ENCODE assay signal across 9 mouse cellular contexts in the genomic region with DNA sequence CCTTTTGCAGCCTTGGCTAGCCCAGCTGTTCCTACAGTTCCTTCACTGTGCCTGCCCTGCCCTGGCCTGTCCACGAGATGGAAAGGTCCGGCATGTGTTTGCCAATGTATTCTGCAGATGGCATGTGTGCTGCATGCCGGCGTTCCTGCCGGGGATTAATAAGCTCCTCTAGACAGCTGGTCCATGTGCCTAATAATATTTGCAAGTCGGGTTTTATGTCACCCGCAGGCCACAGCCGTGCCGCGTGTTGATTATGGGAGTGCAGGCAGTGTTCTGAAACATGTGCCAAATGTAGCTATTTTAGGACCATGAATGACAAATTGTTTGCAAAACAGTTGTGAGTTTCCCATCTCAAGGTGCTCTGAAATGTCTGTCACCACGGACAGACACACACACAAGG.
DNase-seq lines count a peak whose midpoint lies in the region; ATAC-seq and TF ChIP-seq lines count a peak whose summit lies in the region.
"Had no signal": no experiment of that assay in that cellular context is flagged by ENCODE, and none has a peak within 500 bp of the region (broad histone marks: within the 10 kb centered on the region; RNA-seq: fewer than 3 reads in every experiment).

No protein-coding gene starts in this region.

- H3K36me3 ChIP-seq in forebrain, embryonic 16.5 days (ENCODE audit: control insufficient read depth, insufficient read depth) = peaks cover 7% of the 10 kb centered on the region
- H3K36me3 ChIP-seq in intestine, postnatal 0 days (ENCODE audit: control insufficient read depth, insufficient read depth) = peaks cover 3% of the 10 kb centered on the region; the same call in 1 of the 2 replicates
- H3K36me3 ChIP-seq in midbrain, embryonic 15.5 days (replicated peaks) = 0 out of 2 replicates have a peak, but pooled peaks cover 3% of the 10 kb centered on the region

- no peak overlapping the region for H3K4me3 ChIP-seq in forebrain, embryonic 16.5 days (replicated peaks; ENCODE audit: low read length)
- no peak overlapping the region for H3K4me3 ChIP-seq in intestine, postnatal 0 days (ENCODE audit: low read depth, low read length)
- H3K4me3 ChIP-seq in midbrain, embryonic 15.5 days = no peak overlapping the region

- no peaks in the 10 kb centered on the region for H3K27me3 ChIP-seq in forebrain, embryonic 16.5 days (replicated peaks; ENCODE audit: control insufficient read depth, insufficient read depth, low read length)
- no peaks in the 10 kb centered on the region for H3K27me3 ChIP-seq in intestine, postnatal 0 days (replicated peaks; ENCODE audit: control insufficient read depth, insufficient read depth, low read length)
- no peaks in the 10 kb centered on the region for H3K27me3 ChIP-seq in midbrain, embryonic 15.5 days (replicated peaks)

- TF ChIP-seq CTCF in intestine, postnatal 0 days (IDR thresholded peaks at IDR 0.05; ENCODE audit: low read depth) = peak; percentile 34; the same call in 1 of the 2 replicates

- H3K9ac ChIP-seq in forebrain, embryonic 16.5 days (replicated peaks; ENCODE audit: low read depth, low read length) = 0 out of 2 replicates have a peak overlapping the region, but pooled peaks have one; percentile 22
- no peak overlapping the region for H3K9ac ChIP-seq in intestine, postnatal 0 days (ENCODE audit: low read depth, low read length)
- H3K9ac ChIP-seq in midbrain, embryonic 15.5 days = no peak overlapping the region

- peak; percentile 5; the same call in 1 of the 2 replicates for ATAC-seq in forebrain, embryonic 16.5 days
- 0 out of 2 replicates have a peak, but pooled peaks have one; percentile 39 for ATAC-seq in intestine, postnatal 0 days
- ATAC-seq in midbrain, embryonic 15.5 days (replicated peaks) = peak; percentile 43

- H3K4me2 ChIP-seq in forebrain, embryonic 16.5 days (ENCODE audit: low read length) = no peak overlapping the region
- H3K4me2 ChIP-seq in intestine, postnatal 0 days (replicated peaks; ENCODE audit: low read depth) = no peak overlapping the region
- H3K4me2 ChIP-seq in midbrain, embryonic 15.5 days = no peak overlapping the region

- WGBS in forebrain, embryonic 16.5 days = 34% methylated on average over 11 of the region's 11 CpGs
- whole genome bisulfite sequencing in intestine, postnatal 0 days = 68% methylated on average over 11 of the region's 11 CpGs
- 45% methylated on average over 11 of the region's 11 CpGs for WGBS in midbrain, embryonic 15.5 days

- DNase-seq in layer of hippocampus, adult 11-12 months (ENCODE audit: low spot score) = peak; percentile 68
- DNase-seq in layer of hippocampus, postnatal 10 days (ENCODE audit: low spot score in 2 of 2) = no peak
- DNase-seq in thymus, postnatal 0 days (ENCODE audit: low spot score) = no peak
- DNase-seq in urinary bladder, postnatal 4 days (ENCODE audit: low spot score in 2 of 2) = no peak
- DNase-seq in urinary bladder, adult 18-20 months (ENCODE audit: low spot score in 2 of 2) = no peak

- H3K4me1 ChIP-seq in forebrain, embryonic 16.5 days (replicated peaks; ENCODE audit: control insufficient read depth, insufficient read depth, low read length) = peaks cover 41% of the 10 kb centered on the region
- 0 out of 2 replicates have a peak, but pooled peaks cover 7% of the 10 kb centered on the region for H3K4me1 ChIP-seq in intestine, postnatal 0 days (replicated peaks; ENCODE audit: control insufficient read depth, insufficient read depth, low read length)
- peaks cover 65% of the 10 kb centered on the region for H3K4me1 ChIP-seq in midbrain, embryonic 15.5 days

- H3K27ac ChIP-seq in forebrain, embryonic 16.5 days (ENCODE audit: low read length) = peak overlapping the region; percentile 15; the same call in 1 of the 2 replicates
- no peak overlapping the region; the same call in 1 of the 2 replicates for H3K27ac ChIP-seq in intestine, postnatal 0 days (ENCODE audit: low read depth, low read length)
- peak overlapping the region; percentile 70 for H3K27ac ChIP-seq in midbrain, embryonic 15.5 days
- H3K27ac ChIP-seq: macrophage had no signal

- no peaks in the 10 kb centered on the region for H3K9me3 ChIP-seq in forebrain, embryonic 16.5 days (ENCODE audit: control insufficient read depth, low read length)
- no peaks in the 10 kb centered on the region for H3K9me3 ChIP-seq in intestine, postnatal 0 days (ENCODE audit: control insufficient read depth)
- no peaks in the 10 kb centered on the region for H3K9me3 ChIP-seq in midbrain, embryonic 15.5 days
